Mouse (Mus musculus) embryonic stem cell, embryonic (primary cell): ENCODE results near the gene Rfxank.

Experiments used
- CTCF ChIA-PET, 4 experiments: fragments of 300-600 bp in 2 of 4; fragments of 350-600 bp in 2 of 4; sonication (Branson Sonifier 250); formaldehyde crosslinking; loops; one replicate each; lab custom pipeline; 2022; ENCODE audit warnings: inconsistent platforms in 2 of 4; lab: Charles Lee
- POLR2A ChIA-PET, 4 experiments: fragments of 300-600 bp in 2 of 4; fragments of 350-600 bp in 2 of 4; sonication (Branson Sonifier 250); formaldehyde crosslinking; loops; one replicate each; lab custom pipeline; 2022; ENCODE audit warnings: antibody characterized with exemption in 4 of 4, inconsistent platforms in 1 of 4; lab: Charles Lee

The Rfxank gene

GRCm38 (mm10) chr8:70099276-70099675 lies 39.7 kb downstream of the Rfxank start:
- ChIA-PET CTCF (no interaction called here), POLR2A (interaction anchor here in 2 of 4 experiments (1.4 to 1.6 kb wide), 2 partner anchors 10 to 60 kb away, joined by 3 to 4 read pairs; no protein-coding TSS in a partner anchor)

- CTCF ChIA-PET = interaction anchor here in 1 of 4 experiments (0.8 kb wide), 1 partner anchor 13 kb away, joined by 5 read pairs; no protein-coding TSS in a partner anchor
- POLR2A ChIA-PET = interaction anchor here in 3 of 4 experiments (0.9 to 2.4 kb wide), 8 partner anchors 8 to 69 kb away, joined by 3 to 12 read pairs (median 4); partner anchors contain the start of genes Borcs8 (in 1 of the 3), Hapln4 (in 1 of the 3) and Rfxank (in 1 of the 3)
Observed at GRCm38 (mm10) chr8:70092786-70093185, 46.2 kb downstream of the Rfxank start.

GRCm38 (mm10) chr8:70089296-70089960 lies 49.5 kb downstream of the Rfxank start:
- POLR2A ChIA-PET = interaction anchor here in 2 of 4 experiments (0.5 to 4.0 kb wide), 7 partner anchors 8 to 464 kb away, joined by 3 to 11 read pairs (median 3); partner anchors contain the start of genes Homer3 (in 1 of the 2), Nr2c2ap (in 1 of the 2), Tm6sf2 (in 1 of the 2) and Zfp868 (in 1 of the 2)
- CTCF ChIA-PET = interaction anchor here in 1 of 4 experiments (1.2 kb wide), 1 partner anchor 16 kb away, joined by 3 read pairs; no protein-coding TSS in a partner anchor

- POLR2A ChIA-PET = interaction anchor here in 3 of 4 experiments (0.6 to 4.0 kb wide), 8 partner anchors 9 to 213 kb away, joined by 3 to 11 read pairs (median 4); partner anchors contain the start of genes Nr2c2ap (in 1 of the 3) and Tm6sf2 (in 1 of the 3)
- CTCF ChIA-PET = interaction anchor here (0.5 to 1.0 kb wide), 5 partner anchors 33 to 195 kb away, joined by 3 to 4 read pairs (median 3); no protein-coding TSS in a partner anchor
Observed at GRCm38 (mm10) chr8:70087836-70088650, 50.9 kb downstream of the Rfxank start.

- ChIA-PET CTCF (no interaction called here), POLR2A (interaction anchor here in 2 of 4 experiments (0.9 to 1.8 kb wide), 7 partner anchors 10 to 89 kb away, joined by 3 to 7 read pairs (median 3); no protein-coding TSS in a partner anchor)
Observed at GRCm38 (mm10) chr8:70087237-70087636, 51.7 kb downstream of the Rfxank start.

- ChIA-PET POLR2A (interaction anchor here (0.6 to 3.9 kb wide), 10 partner anchors 9 to 158 kb away, joined by 3 to 26 read pairs (median 4); partner anchors contain the start of gene Tm6sf2 (in 1 of the 4)), CTCF (interaction anchor here in 1 of 4 experiments (0.7 kb wide), 1 partner anchor 137 kb away, joined by 3 read pairs; no protein-coding TSS in a partner anchor)
Observed at GRCm38 (mm10) chr8:70086151-70086550, 52.8 kb downstream of the Rfxank start.

- ChIA-PET CTCF (interaction anchor here in 2 of 4 experiments (0.6 to 1.8 kb wide), 5 partner anchors 12 to 111 kb away, joined by 3 to 5 read pairs (median 3); partner anchors contain the start of gene Tm6sf2 (in 1 of the 2)), POLR2A (interaction anchor here in 3 of 4 experiments (0.5 to 3.9 kb wide), 20 partner anchors 9 to 239 kb away, joined by 3 to 26 read pairs (median 4); partner anchors contain the start of genes Ncan (in 2 of the 3), Tm6sf2 (in 2 of the 3), Nr2c2ap (in 1 of the 3) and Slc25a42 (in 1 of the 3))
Observed at GRCm38 (mm10) chr8:70084191-70085065, 54.5 kb downstream of the Rfxank start.

- POLR2A ChIA-PET = interaction anchor here (0.6 to 3.9 kb wide), 17 partner anchors 9 to 458 kb away, joined by 3 to 26 read pairs (median 3); partner anchors contain the start of genes Tm6sf2 (in 3 of the 4), Fkbp8 (in 1 of the 4), Kxd1 (in 1 of the 4) and Ncan (in 1 of the 4)
- CTCF ChIA-PET = interaction anchor here in 2 of 4 experiments (0.7 to 1.8 kb wide), 8 partner anchors 10 to 308 kb away, joined by 3 to 5 read pairs (median 3); partner anchors contain the start of gene Tm6sf2 (in 1 of the 2)
Observed at GRCm38 (mm10) chr8:70083285-70083684, 55.7 kb downstream of the Rfxank start, which contains the start of gene Hapln4. Hapln4 (plus strand) TSS chr8:70083457.

GRCm38 (mm10) chr8:70081976-70082375 lies 57.0 kb downstream of the Rfxank start:
- POLR2A ChIA-PET = interaction anchor here in 2 of 4 experiments (0.6 to 1.0 kb wide), 2 partner anchors 33 to 177 kb away, joined by 3 read pairs; no protein-coding TSS in a partner anchor

More at GRCm38 (mm10) chr8:70081976-70082375, 57.0 kb downstream of the Rfxank start:
- CTCF ChIA-PET = no interaction called here
